Mouse (Mus musculus): ENCODE measurements at regions not wholly inside any gene's neighbourhood (a gene's known extent, or its start where the extent isn't known, plus 50 kb on each side); places are given as distances from the start of the nearest gene placed in this dataset.

- H3K4me1 ChIP-seq (ENCODE audit: insufficient read depth, low read depth, low read length): no peaks in the 10 kb centered on the region
- no peaks in the 10 kb centered on the region for H3K36me3 ChIP-seq (replicated peaks)
- no peak overlapping the region for H3K4me3 ChIP-seq (ENCODE audit: low read depth, low read length)
- no peak for DNase-seq (ENCODE audit: low spot score)
- H3K9me3 ChIP-seq (replicated peaks): no peaks in the 10 kb centered on the region
- ATAC-seq (ENCODE audit: extremely low read depth, insufficient number of reproducible peaks, low FRiP score, poor library complexity, severe bottlenecking): no peak
- no peaks in the 10 kb centered on the region for H3K27me3 ChIP-seq (ENCODE audit: insufficient read depth, low read length)
- TF ChIP-seq POLR2AphosphoS5 (IDR thresholded peaks at IDR 0.05; ENCODE audit: insufficient replicate concordance, low read depth, low read length): no peak
- no peak for TF ChIP-seq TAL1 (conservative IDR thresholded peaks at IDR 0.05; ENCODE audit: low read depth, low read length)
- no peak for TF ChIP-seq GATA1 (IDR thresholded peaks at IDR 0.05; ENCODE audit: borderline replicate concordance, low read length)
- no peak for TF ChIP-seq CTCF (IDR thresholded peaks at IDR 0.05; ENCODE audit: low read depth, low read length)
- TF ChIP-seq GATA2 (IDR thresholded peaks at IDR 0.05; ENCODE audit: borderline replicate concordance, low read depth, low read length): no peak
These were observed 449.8 kb upstream of the BC052040 start for GRCm38 (mm10) chr2:115131746-115132145.

GRCm38 (mm10) chr2:115132165-115132592 is 449.3 kb upstream of the BC052040 start:
- no peak for ATAC-seq (ENCODE audit: extremely low read depth, insufficient number of reproducible peaks, low FRiP score, poor library complexity, severe bottlenecking)

GRCm38 (mm10) chr2:115141416-115141815 is 440.1 kb upstream of the BC052040 start:
- H3K27me3 ChIP-seq (ENCODE audit: insufficient read depth, low read length): no peaks in the 10 kb centered on the region

More at GRCm38 (mm10) chr2:115132165-115132592, 449.3 kb upstream of the BC052040 start:
- Histone ChIP-seq H3K4me1 (ENCODE audit: insufficient read depth, low read depth, low read length) (no peaks in the 10 kb centered on the region), H3K4me3 (ENCODE audit: low read depth, low read length) (no peak overlapping the region), H3K9me3 (replicated peaks) (no peaks in the 10 kb centered on the region), H3K27me3 (ENCODE audit: insufficient read depth, low read length) (no peaks in the 10 kb centered on the region), H3K36me3 (replicated peaks) (no peaks in the 10 kb centered on the region)
- TF ChIP-seq CTCF (IDR thresholded peaks at IDR 0.05; ENCODE audit: low read depth, low read length): no peak
- no peak for TF ChIP-seq POLR2AphosphoS5 (IDR thresholded peaks at IDR 0.05; ENCODE audit: insufficient replicate concordance, low read depth, low read length)
- TF ChIP-seq GATA1 (IDR thresholded peaks at IDR 0.05; ENCODE audit: borderline replicate concordance, low read length): no peak
- TF ChIP-seq TAL1 (conservative IDR thresholded peaks at IDR 0.05; ENCODE audit: low read depth, low read length): no peak
- no peak for TF ChIP-seq GATA2 (IDR thresholded peaks at IDR 0.05; ENCODE audit: borderline replicate concordance, low read depth, low read length)
- no peak for DNase-seq (ENCODE audit: low spot score)

DNA sequence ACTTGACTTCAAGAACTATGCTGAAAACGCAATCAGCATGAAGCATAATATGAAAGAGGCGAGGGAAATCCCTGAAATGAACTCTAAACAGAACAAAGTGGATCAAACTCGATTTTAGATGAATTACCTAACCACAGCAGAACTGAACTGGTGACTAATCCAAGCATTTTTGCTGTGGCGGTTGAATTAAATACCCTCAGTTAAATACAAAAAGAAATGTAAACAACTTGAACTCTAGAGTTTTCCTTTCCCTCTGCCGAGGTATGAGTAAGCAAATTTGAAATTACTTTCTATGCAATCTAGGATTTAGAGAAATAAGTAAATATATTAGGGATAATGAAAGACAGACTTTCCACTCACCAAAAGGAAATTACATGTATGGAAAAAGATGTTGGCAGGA is 409.4 kb upstream of the BC052040 start:
- H3K4me1 ChIP-seq (ENCODE audit: insufficient read depth, low read depth, low read length): no peaks in the 10 kb centered on the region
- no peak for ATAC-seq (ENCODE audit: extremely low read depth, insufficient number of reproducible peaks, low FRiP score, poor library complexity, severe bottlenecking)
- H3K36me3 ChIP-seq (replicated peaks): no peaks in the 10 kb centered on the region
- H3K9me3 ChIP-seq (replicated peaks): no peaks in the 10 kb centered on the region
- TF ChIP-seq TAL1 (conservative IDR thresholded peaks at IDR 0.05; ENCODE audit: low read depth, low read length) (no peak), GATA2 (IDR thresholded peaks at IDR 0.05; ENCODE audit: borderline replicate concordance, low read depth, low read length) (no peak), CTCF (IDR thresholded peaks at IDR 0.05; ENCODE audit: low read depth, low read length) (no peak), GATA1 (IDR thresholded peaks at IDR 0.05; ENCODE audit: borderline replicate concordance, low read length) (no peak)
- H3K27me3 ChIP-seq (ENCODE audit: insufficient read depth, low read length): no peaks in the 10 kb centered on the region
- DNase-seq (ENCODE audit: low spot score): no peak
- no peak overlapping the region for H3K4me3 ChIP-seq (ENCODE audit: low read depth, low read length)

More at GRCm38 (mm10) chr2:115141416-115141815, 440.1 kb upstream of the BC052040 start:
- Histone ChIP-seq H3K4me1 (ENCODE audit: insufficient read depth, low read depth, low read length) (no peaks in the 10 kb centered on the region), H3K4me3 (ENCODE audit: low read depth, low read length) (no peak overlapping the region), H3K9me3 (replicated peaks) (no peaks in the 10 kb centered on the region), H3K36me3 (replicated peaks) (no peaks in the 10 kb centered on the region)
- ATAC-seq (ENCODE audit: extremely low read depth, insufficient number of reproducible peaks, low FRiP score, poor library complexity, severe bottlenecking) (no peak), DNase-seq (ENCODE audit: low spot score) (no peak)
- no peak for TF ChIP-seq CTCF (IDR thresholded peaks at IDR 0.05; ENCODE audit: low read depth, low read length)
- TF ChIP-seq POLR2AphosphoS5 (IDR thresholded peaks at IDR 0.05; ENCODE audit: insufficient replicate concordance, low read depth, low read length): no peak
- no peak for TF ChIP-seq GATA1 (IDR thresholded peaks at IDR 0.05; ENCODE audit: borderline replicate concordance, low read length)

GRCm38 (mm10) chr2:115177076-115177475 is 404.4 kb upstream of the BC052040 start:
- no peak for DNase-seq (ENCODE audit: low spot score)
- Histone ChIP-seq H3K4me1 (ENCODE audit: insufficient read depth, low read depth, low read length) (peaks cover 3% of the 10 kb centered on the region; the same call in 1 of the 2 replicates), H3K9me3 (replicated peaks) (no peaks in the 10 kb centered on the region), H3K27me3 (ENCODE audit: insufficient read depth, low read length) (no peaks in the 10 kb centered on the region), H3K4me3 (ENCODE audit: low read depth, low read length) (no peak overlapping the region), H3K36me3 (replicated peaks) (no peaks in the 10 kb centered on the region)
- ATAC-seq (ENCODE audit: extremely low read depth, insufficient number of reproducible peaks, low FRiP score, poor library complexity, severe bottlenecking): no peak
- no peak for TF ChIP-seq GATA2 (IDR thresholded peaks at IDR 0.05; ENCODE audit: borderline replicate concordance, low read depth, low read length)
- no peak for TF ChIP-seq GATA1 (IDR thresholded peaks at IDR 0.05; ENCODE audit: borderline replicate concordance, low read length)
- TF ChIP-seq TAL1 (conservative IDR thresholded peaks at IDR 0.05; ENCODE audit: low read depth, low read length): no peak
- TF ChIP-seq POLR2AphosphoS5 (IDR thresholded peaks at IDR 0.05; ENCODE audit: insufficient replicate concordance, low read depth, low read length): no peak
- no peak for TF ChIP-seq CTCF (IDR thresholded peaks at IDR 0.05; ENCODE audit: low read depth, low read length)

DNA sequence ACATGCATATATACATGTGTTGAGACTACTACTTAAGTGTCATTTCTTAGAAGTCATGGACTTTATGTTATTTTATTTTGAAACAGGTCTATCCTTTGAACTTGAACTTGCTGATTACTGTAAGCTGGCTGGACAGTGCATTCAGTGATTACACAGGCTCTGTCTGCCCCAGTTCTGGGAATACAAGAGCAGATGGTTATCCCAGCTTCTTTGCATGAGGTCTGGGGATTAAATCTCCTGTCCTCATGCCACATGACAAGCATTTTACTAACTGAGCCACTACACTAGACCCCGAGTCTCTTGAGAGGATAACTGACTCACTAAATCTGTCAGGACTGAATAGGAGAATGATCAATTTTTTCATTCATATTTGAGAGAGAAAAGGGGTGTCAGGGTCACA is 403.6 kb upstream of the BC052040 start:
- Histone ChIP-seq H3K9me3 (replicated peaks) (no peaks in the 10 kb centered on the region), H3K36me3 (replicated peaks) (no peaks in the 10 kb centered on the region), H3K4me3 (ENCODE audit: low read depth, low read length) (no peak overlapping the region), H3K4me1 (ENCODE audit: insufficient read depth, low read depth, low read length) (peaks cover 3% of the 10 kb centered on the region; the same call in 1 of the 2 replicates), H3K27me3 (ENCODE audit: insufficient read depth, low read length) (no peaks in the 10 kb centered on the region)
- DNase-seq (ENCODE audit: low spot score) (no peak), ATAC-seq (ENCODE audit: extremely low read depth, insufficient number of reproducible peaks, low FRiP score, poor library complexity, severe bottlenecking) (no peak)
- no peak for TF ChIP-seq GATA2 (IDR thresholded peaks at IDR 0.05; ENCODE audit: borderline replicate concordance, low read depth, low read length)
- TF ChIP-seq CTCF (IDR thresholded peaks at IDR 0.05; ENCODE audit: low read depth, low read length): no peak
- no peak for TF ChIP-seq POLR2AphosphoS5 (IDR thresholded peaks at IDR 0.05; ENCODE audit: insufficient replicate concordance, low read depth, low read length)
- TF ChIP-seq GATA1 (IDR thresholded peaks at IDR 0.05; ENCODE audit: borderline replicate concordance, low read length): no peak
- TF ChIP-seq TAL1 (conservative IDR thresholded peaks at IDR 0.05; ENCODE audit: low read depth, low read length): no peak
